Mouse (Mus musculus): ENCODE measurements around the gene Ccnd2. TPM values are rescaled to one million over a fixed set of nuclear protein-coding genes. Genes with fewer than 3 reads are reported as not detected.

Gene Ccnd2
- polyA plus RNA-seq, 1 experiment, result 51.0 TPM

- WGBS, result under 1% methylated on average over 38 of the region's 38 CpGs
- Histone ChIP-seq H3K4me1 (ENCODE audit: control insufficient read depth, insufficient read depth, low read length) (peaks cover 17% of the 10 kb centered on the region), H3K4me3 (replicated peaks; ENCODE audit: extremely low read depth, low read depth, low read length) (peak overlapping the region; percentile 91)
- 0 out of 2 replicates have a peak, but pooled peaks have one; percentile 7 for TF ChIP-seq POLR2A (IDR thresholded peaks at IDR 0.05; ENCODE audit: borderline replicate concordance, extremely low read depth, low read depth, low read length)
- TF ChIP-seq CTCF (IDR thresholded peaks at IDR 0.05; ENCODE audit: insufficient read depth, low read length), result no peak
- peak; percentile 38 for DNase-seq
Measured at GRCm38 (mm10) chr6:127149944-127150662, 1.9 kb downstream of the Ccnd2 start.

- TF ChIP-seq POLR2A (IDR thresholded peaks at IDR 0.05; ENCODE audit: borderline replicate concordance, extremely low read depth, low read depth, low read length) (no peak), CTCF (IDR thresholded peaks at IDR 0.05; ENCODE audit: insufficient read depth, low read length) (no peak)
- H3K4me3 ChIP-seq (replicated peaks; ENCODE audit: extremely low read depth, low read depth, low read length), result peak overlapping the region; percentile 91
- 2% methylated on average over 30 of the region's 30 CpGs for WGBS
- H3K4me1 ChIP-seq (ENCODE audit: control insufficient read depth, insufficient read depth, low read length), result peaks cover 16% of the 10 kb centered on the region
- peak; percentile 68 for DNase-seq
Measured at GRCm38 (mm10) chr6:127149303-127149943, 2.6 kb downstream of the Ccnd2 start.

- peaks cover 11% of the 10 kb centered on the region for H3K4me1 ChIP-seq (ENCODE audit: control insufficient read depth, insufficient read depth, low read length)
- 28% methylated on average over 20 of the region's 20 CpGs for WGBS
- peak overlapping the region; percentile 91 for H3K4me3 ChIP-seq (replicated peaks; ENCODE audit: extremely low read depth, low read depth, low read length)
- TF ChIP-seq POLR2A (IDR thresholded peaks at IDR 0.05; ENCODE audit: borderline replicate concordance, extremely low read depth, low read depth, low read length), result no peak
- DNase-seq, result no peak
Measured at GRCm38 (mm10) chr6:127148526-127149302, 3.3 kb downstream of the Ccnd2 start.

GRCm38 (mm10) chr6:127147665-127148064 lies 4.3 kb downstream of the Ccnd2 start:
- H3K4me1 ChIP-seq (ENCODE audit: control insufficient read depth, insufficient read depth, low read length), result peaks cover 5% of the 10 kb centered on the region; the same call in 1 of the 2 replicates
- DNase-seq, result peak; percentile 83
- WGBS, result 0% methylated on average over 4 of the region's 4 CpGs
- TF ChIP-seq CTCF (IDR thresholded peaks at IDR 0.05; ENCODE audit: insufficient read depth, low read length) (peak; percentile 98), POLR2A (IDR thresholded peaks at IDR 0.05; ENCODE audit: borderline replicate concordance, extremely low read depth, low read depth, low read length) (no peak)
- H3K4me3 ChIP-seq (replicated peaks; ENCODE audit: extremely low read depth, low read depth, low read length), result no peak overlapping the region

- DNase-seq, result no peak
- no peak overlapping the region for H3K4me3 ChIP-seq (replicated peaks; ENCODE audit: extremely low read depth, low read depth, low read length)
- WGBS, result 78% methylated on average over 3 of the region's 3 CpGs
- H3K4me1 ChIP-seq (ENCODE audit: control insufficient read depth, insufficient read depth, low read length), result 0 out of 2 replicates have a peak, but pooled peaks cover 1% of the 10 kb centered on the region
- TF ChIP-seq POLR2A (IDR thresholded peaks at IDR 0.05; ENCODE audit: borderline replicate concordance, extremely low read depth, low read depth, low read length) (no peak), CTCF (IDR thresholded peaks at IDR 0.05; ENCODE audit: insufficient read depth, low read length) (no peak)
Measured at GRCm38 (mm10) chr6:127146322-127146947, 5.6 kb downstream of the Ccnd2 start.

- WGBS, result 58% methylated on average over 20 of the region's 20 CpGs
- Histone ChIP-seq H3K4me3 (replicated peaks; ENCODE audit: extremely low read depth, low read depth, low read length) (no peak overlapping the region), H3K4me1 (ENCODE audit: control insufficient read depth, insufficient read depth, low read length) (no peaks in the 10 kb centered on the region)
- DNase-seq, result no peak
- TF ChIP-seq CTCF (IDR thresholded peaks at IDR 0.05; ENCODE audit: insufficient read depth, low read length) (no peak), POLR2A (IDR thresholded peaks at IDR 0.05; ENCODE audit: borderline replicate concordance, extremely low read depth, low read depth, low read length) (no peak)
Measured at GRCm38 (mm10) chr6:127145464-127146190, 6.4 kb downstream of the Ccnd2 start.

GRCm38 (mm10) chr6:127143576-127144288 lies 8.3 kb downstream of the Ccnd2 start:
- WGBS, result 80% methylated on average over 7 of the region's 7 CpGs
- Histone ChIP-seq H3K4me3 (replicated peaks; ENCODE audit: extremely low read depth, low read depth, low read length) (no peak overlapping the region), H3K4me1 (ENCODE audit: control insufficient read depth, insufficient read depth, low read length) (no peaks in the 10 kb centered on the region)
- no peak for DNase-seq
- no peak for TF ChIP-seq POLR2A (IDR thresholded peaks at IDR 0.05; ENCODE audit: borderline replicate concordance, extremely low read depth, low read depth, low read length)
- no peak for TF ChIP-seq CTCF (IDR thresholded peaks at IDR 0.05; ENCODE audit: insufficient read depth, low read length)

GRCm38 (mm10) chr6:127143124-127143520 lies 8.9 kb downstream of the Ccnd2 start:
- TF ChIP-seq POLR2A (IDR thresholded peaks at IDR 0.05; ENCODE audit: borderline replicate concordance, extremely low read depth, low read depth, low read length) (no peak), CTCF (IDR thresholded peaks at IDR 0.05; ENCODE audit: insufficient read depth, low read length) (no peak)
- WGBS, result 75% methylated on average over 10 of the region's 10 CpGs
- Histone ChIP-seq H3K4me1 (ENCODE audit: control insufficient read depth, insufficient read depth, low read length) (no peaks in the 10 kb centered on the region), H3K4me3 (replicated peaks; ENCODE audit: extremely low read depth, low read depth, low read length) (no peak overlapping the region)
- no peak for DNase-seq

Data from lung, adult 2 months (tissue).